Mouse (Mus musculus) kidney, embryonic 14.5 days (tissue): ENCODE data around the gene Slc7a11. TPM values are rescaled to one million over a fixed set of nuclear protein-coding genes. Genes with fewer than 3 reads are reported as not detected.

Experiments used
- ATAC-seq: fragments of 200-750 bp; cut with Nextera tagmentation; 2 replicates; pipeline ENCODE4 v1.8.0; 2017; ENCODE audit warnings: moderate number of reproducible peaks, mild to moderate bottlenecking, moderate TSS enrichment, moderate library complexity; ENCODE audit not compliant: low FRiP score, low TSS enrichment
- H3K27ac ChIP-seq: fragments of 300-500 bp; sonication (generic); 2 replicates; pipeline ENCODE4 v1.5.1; 2014; ENCODE audit warnings: low read depth, mild to moderate bottlenecking, low read length, moderate library complexity, mixed read lengths
- H3K27me3 ChIP-seq: fragments of 300-500 bp; sonication (generic); 2 replicates; pipeline ENCODE4 v1.6.1; 2014; ENCODE audit warnings: mild to moderate bottlenecking, low read length; ENCODE audit not compliant: control insufficient read depth, insufficient read depth
- H3K36me3 ChIP-seq: fragments of 300-500 bp; sonication (generic); 2 replicates; pipeline ENCODE4 v1.6.1; 2014; ENCODE audit warnings: low read length, mixed read lengths; ENCODE audit not compliant: control insufficient read depth, insufficient read depth
- H3K4me1 ChIP-seq: fragments of 300-500 bp; sonication (generic); 2 replicates; pipeline ENCODE4 v1.6.1; 2014; ENCODE audit warnings: low read length, mixed read lengths; ENCODE audit not compliant: control insufficient read depth, insufficient read depth
- H3K4me2 ChIP-seq: fragments of 300-500 bp; sonication (generic); replicated peaks from 2 replicates; pipeline ENCODE4 v1.6.1; 2014; ENCODE audit warnings: low read depth, mild to moderate bottlenecking, low read length
- H3K4me3 ChIP-seq: fragments of 300-500 bp; sonication (generic); 2 replicates; pipeline ENCODE4 v1.5.1; 2014; ENCODE audit warnings: mild to moderate bottlenecking, low read length
- H3K9ac ChIP-seq: fragments of 300-500 bp; sonication (generic); 2 replicates; pipeline ENCODE4 v1.6.1; 2014; ENCODE audit warnings: low read depth, mild to moderate bottlenecking, low read length, moderate library complexity
- H3K9me3 ChIP-seq: fragments of 300-500 bp; sonication (generic); 2 replicates; pipeline ENCODE4 v1.6.1; 2016; ENCODE audit warnings: low read length; ENCODE audit not compliant: control insufficient read depth
- WGBS: fragments of 180-500 bp; shearing (Covaris S2); extraction: QIAGEN DNeasy Blood & Tissue Kit; methylation state at CpG from one replicate; pipeline ENCODE4 v1.1.7; 2014; 5-methylcytosine and 5-hydroxymethylcytosine counted together
- polyA plus RNA-seq: library from polyadenylated mRNA; unstranded; fragments of >200 nt; fragmentation: Nextera tagmentation; extraction: Ambion mirVana; gene quantifications from 2 replicates; pipeline ENCODE4 v1.2.1, GENCODE M21; 2014

The Slc7a11 gene
- polyA plus RNA-seq, 1 experiment from 2014 or later = 0.58 TPM

DNA sequence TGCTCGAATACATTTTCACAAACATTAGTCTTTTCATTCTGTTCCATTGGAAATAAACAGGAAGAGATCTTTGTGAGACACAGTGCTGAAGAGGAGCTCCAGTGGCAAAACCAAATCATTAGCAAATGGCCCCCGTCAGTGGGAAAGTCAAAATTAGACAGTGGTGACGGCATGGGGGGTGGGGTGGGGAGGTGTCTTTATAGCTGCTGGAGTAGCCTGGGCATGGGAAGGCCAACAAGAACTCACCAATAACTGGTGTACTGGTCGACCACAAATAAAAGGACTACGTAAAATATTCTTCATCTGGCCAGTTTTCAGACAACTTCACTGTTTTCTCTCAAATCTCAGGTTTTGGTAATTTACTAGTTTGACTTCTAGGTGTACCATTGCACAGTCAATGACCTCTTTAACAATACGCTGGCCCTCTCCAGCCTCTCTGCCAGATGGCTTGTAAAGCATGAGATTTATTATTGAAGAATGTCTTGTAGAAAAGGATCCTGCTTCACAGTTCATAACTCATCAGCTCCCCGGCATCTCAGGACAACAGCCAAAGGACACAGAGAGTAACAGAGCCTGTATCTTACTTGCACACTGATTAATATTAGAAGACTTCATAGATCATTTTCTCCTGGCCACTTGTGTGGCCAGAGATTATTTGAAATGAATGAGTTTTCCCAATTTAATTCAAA, 348.9 kb downstream of the Slc7a11 start:
- WGBS = 35% methylated on average over 7 of the region's 7 CpGs
- no peak overlapping the region for H3K4me2 ChIP-seq
- no peaks in the 10 kb centered on the region for H3K9me3 ChIP-seq
- no peaks in the 10 kb centered on the region for H3K4me1 ChIP-seq
- H3K9ac ChIP-seq = no peak overlapping the region
- H3K27ac ChIP-seq = no peak overlapping the region
- H3K36me3 ChIP-seq = no peaks in the 10 kb centered on the region
- peak; percentile 90 for ATAC-seq
- no peak overlapping the region for H3K4me3 ChIP-seq
- H3K27me3 ChIP-seq = no peaks in the 10 kb centered on the region

DNA sequence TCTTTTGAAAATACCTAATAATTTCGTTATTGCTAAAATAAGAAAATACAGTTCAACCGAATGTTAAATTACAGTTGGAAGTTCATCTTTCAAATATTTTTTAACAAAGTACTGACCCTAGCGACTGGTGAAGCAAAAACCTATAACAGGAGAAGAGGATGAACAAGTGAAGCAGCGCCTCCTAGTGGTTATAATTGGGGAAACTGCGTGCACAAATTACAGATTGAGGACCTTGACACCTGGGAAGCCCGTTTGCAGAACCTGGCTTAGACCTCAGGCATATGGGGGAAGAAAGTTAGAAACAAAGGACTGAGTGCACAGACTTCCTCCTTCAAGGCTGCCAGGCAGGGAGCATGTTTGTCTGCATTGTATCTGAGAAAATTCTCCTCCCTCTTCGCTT, 366.4 kb downstream of the Slc7a11 start:
- no peak overlapping the region for H3K27ac ChIP-seq
- H3K9me3 ChIP-seq = no peaks in the 10 kb centered on the region
- H3K4me1 ChIP-seq = no peaks in the 10 kb centered on the region
- H3K36me3 ChIP-seq = no peaks in the 10 kb centered on the region
- ATAC-seq = no peak
- no peak overlapping the region for H3K4me3 ChIP-seq
- no peak overlapping the region for H3K4me2 ChIP-seq
- no peak overlapping the region for H3K9ac ChIP-seq
- 20% methylated on average over 7 of the region's 7 CpGs for WGBS
- no peaks in the 10 kb centered on the region for H3K27me3 ChIP-seq

DNA sequence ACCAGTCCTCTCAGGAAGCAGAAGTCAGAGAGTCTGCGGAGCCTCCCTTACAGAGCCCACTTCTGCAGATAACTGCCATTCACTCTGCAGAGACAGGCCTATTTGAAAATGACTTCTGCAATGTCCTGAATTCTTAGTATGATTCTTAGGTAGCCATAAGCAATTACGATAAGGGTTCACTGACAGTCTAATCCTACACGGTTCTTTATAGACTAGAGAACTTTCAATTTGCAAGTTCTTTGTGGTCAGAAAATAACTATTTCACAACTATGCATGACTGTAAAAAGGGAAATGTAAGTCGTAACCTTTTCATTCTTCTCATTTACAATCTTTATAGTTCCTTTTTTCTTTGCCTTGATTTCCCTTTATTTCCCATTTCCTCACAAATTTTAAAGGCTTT, 380.0 kb downstream of the Slc7a11 start:
- Histone ChIP-seq H3K27me3 (no peaks in the 10 kb centered on the region), H3K4me3 (no peak overlapping the region), H3K27ac (no peak overlapping the region), H3K9ac (no peak overlapping the region), H3K4me1 (no peaks in the 10 kb centered on the region), H3K4me2 (no peak overlapping the region), H3K9me3 (no peaks in the 10 kb centered on the region), H3K36me3 (no peaks in the 10 kb centered on the region)
- 92% methylated on average over 4 of the region's 4 CpGs for WGBS
- no peak for ATAC-seq

DNA sequence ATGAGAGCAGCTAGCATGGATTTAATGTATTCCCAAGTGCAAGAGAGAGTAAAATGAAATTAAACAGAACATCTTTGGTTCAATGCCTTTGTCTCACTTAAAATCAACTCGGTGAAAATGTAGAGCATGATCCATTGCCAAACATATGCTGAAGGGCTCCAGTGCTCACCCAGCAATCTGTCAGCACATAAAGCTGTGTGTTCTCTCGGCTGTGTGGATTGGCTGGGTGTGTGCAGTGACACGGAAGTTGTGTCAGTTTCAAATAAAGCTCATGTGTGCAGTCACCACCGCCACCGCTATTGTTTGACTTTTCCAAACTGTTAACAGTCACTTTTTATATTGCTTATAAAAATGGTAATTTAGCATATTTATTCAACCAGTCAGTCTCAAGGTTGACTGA, 398.7 kb downstream of the Slc7a11 start:
- 62% methylated on average over 5 of the region's 5 CpGs for WGBS
- Histone ChIP-seq H3K4me2 (no peak overlapping the region), H3K4me3 (no peak overlapping the region), H3K36me3 (no peaks in the 10 kb centered on the region), H3K27me3 (no peaks in the 10 kb centered on the region), H3K27ac (no peak overlapping the region), H3K9ac (no peak overlapping the region), H3K9me3 (no peaks in the 10 kb centered on the region), H3K4me1 (no peaks in the 10 kb centered on the region)
- ATAC-seq = no peak

DNA sequence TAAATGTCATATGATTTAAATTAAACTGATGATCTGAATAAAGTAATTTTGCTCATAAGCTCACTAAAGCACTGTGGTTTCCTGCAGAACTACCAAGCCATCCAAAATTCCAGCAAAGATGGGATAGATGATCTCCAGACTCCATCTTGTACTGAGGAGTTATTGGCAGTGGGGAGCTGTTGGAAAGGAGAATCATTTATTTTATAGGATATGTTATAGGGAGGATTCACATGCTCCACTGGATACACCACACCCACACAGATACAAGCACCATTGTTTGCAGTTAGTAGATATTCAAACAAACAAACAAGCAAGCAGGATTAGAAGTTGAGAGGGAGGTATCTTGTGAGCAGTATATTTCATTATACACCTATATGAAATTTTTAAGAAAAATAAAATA, 399.3 kb downstream of the Slc7a11 start:
- H3K4me1 ChIP-seq = no peaks in the 10 kb centered on the region
- no peaks in the 10 kb centered on the region for H3K27me3 ChIP-seq
- no peaks in the 10 kb centered on the region for H3K9me3 ChIP-seq
- H3K9ac ChIP-seq = no peak overlapping the region
- H3K4me3 ChIP-seq = no peak overlapping the region
- H3K27ac ChIP-seq = no peak overlapping the region
- H3K36me3 ChIP-seq = no peaks in the 10 kb centered on the region
- H3K4me2 ChIP-seq = no peak overlapping the region
- ATAC-seq = no peak

DNA sequence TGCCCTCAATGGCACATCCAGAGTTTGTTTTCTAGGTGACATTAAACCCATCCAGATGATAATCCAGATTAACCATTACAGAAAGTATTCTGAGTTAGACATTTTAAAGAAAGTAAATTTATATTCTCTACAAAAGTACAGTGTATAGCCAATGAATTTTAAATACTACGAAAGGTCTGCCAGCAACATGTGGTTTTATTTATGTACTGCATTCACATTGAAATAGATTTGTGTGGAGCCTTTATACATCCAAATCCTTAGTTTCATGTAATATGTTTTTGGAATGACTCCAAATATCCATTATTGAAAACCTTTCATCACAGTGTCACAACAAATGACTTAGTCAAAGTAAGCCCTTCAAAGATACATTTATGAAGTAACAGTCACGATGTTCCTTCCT, 402.3 kb downstream of the Slc7a11 start:
- H3K4me2 ChIP-seq = no peak overlapping the region
- H3K27me3 ChIP-seq = no peaks in the 10 kb centered on the region
- no peak overlapping the region for H3K9ac ChIP-seq
- H3K27ac ChIP-seq = no peak overlapping the region
- H3K9me3 ChIP-seq = no peaks in the 10 kb centered on the region
- H3K4me3 ChIP-seq = no peak overlapping the region
- no peak for ATAC-seq
- H3K36me3 ChIP-seq = no peaks in the 10 kb centered on the region
- no peaks in the 10 kb centered on the region for H3K4me1 ChIP-seq
- 97% methylated on average over 2 of the region's 2 CpGs for WGBS

DNA sequence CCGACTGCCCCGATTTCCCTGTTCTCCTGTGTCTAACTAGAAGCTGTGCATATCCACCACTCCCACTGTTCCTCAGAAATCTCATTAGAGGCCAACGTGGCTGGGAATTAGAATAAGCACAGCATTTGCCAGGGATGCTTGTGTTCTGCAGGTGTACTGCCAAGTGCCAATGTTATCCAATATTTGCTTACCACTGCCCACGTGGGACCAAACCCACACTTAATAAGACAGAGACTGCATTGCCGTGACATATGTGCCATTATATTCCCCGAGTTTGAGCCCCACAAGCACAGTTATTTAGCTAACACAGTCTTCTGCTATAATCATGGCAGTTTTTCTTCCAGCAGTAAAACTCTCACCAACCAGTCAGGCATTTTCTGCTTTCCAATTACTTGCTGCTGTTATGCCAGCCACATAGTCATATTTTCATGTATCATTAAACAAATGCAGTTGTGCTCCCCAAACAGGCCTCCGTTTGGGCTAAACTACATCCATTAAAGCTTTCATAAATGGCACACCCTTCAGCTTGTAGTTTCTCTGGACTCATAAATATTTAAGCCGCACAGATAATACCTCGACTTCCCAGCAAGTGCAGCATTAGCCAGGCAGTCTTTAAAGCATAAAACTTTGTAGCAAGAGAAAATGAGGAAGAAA, 407.4 kb downstream of the Slc7a11 start:
- Histone ChIP-seq H3K4me1 (no peaks in the 10 kb centered on the region), H3K4me3 (no peak overlapping the region), H3K27ac (no peak overlapping the region), H3K36me3 (no peaks in the 10 kb centered on the region), H3K4me2 (no peak overlapping the region), H3K9ac (no peak overlapping the region), H3K9me3 (no peaks in the 10 kb centered on the region), H3K27me3 (no peaks in the 10 kb centered on the region)
- ATAC-seq = no peak
- WGBS = 77% methylated on average over 9 of the region's 9 CpGs

DNA sequence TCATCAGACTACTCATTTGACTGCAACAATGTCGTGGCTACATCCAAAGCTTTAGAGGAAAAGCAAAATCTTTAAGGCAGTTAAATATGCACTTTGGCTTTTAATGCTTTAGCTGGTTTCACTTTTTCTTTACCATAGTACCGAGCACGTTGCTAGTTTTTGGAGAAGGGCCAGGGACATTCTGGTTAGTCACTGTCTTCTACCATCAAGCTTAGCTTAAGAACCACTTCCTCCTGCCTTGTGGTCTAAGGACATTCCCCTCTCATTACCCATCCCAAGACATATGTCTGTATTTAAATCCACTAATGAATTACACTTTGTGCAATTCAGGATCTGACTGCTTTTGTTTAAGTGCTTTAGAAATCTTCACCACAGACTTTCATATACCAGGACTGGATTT, 410.1 kb downstream of the Slc7a11 start:
- Histone ChIP-seq H3K9ac (no peak overlapping the region), H3K9me3 (no peaks in the 10 kb centered on the region), H3K4me2 (no peak overlapping the region), H3K36me3 (no peaks in the 10 kb centered on the region), H3K4me1 (no peaks in the 10 kb centered on the region), H3K27me3 (no peaks in the 10 kb centered on the region), H3K4me3 (no peak overlapping the region), H3K27ac (no peak overlapping the region)
- ATAC-seq = no peak
- 91% methylated on average over 3 of the region's 3 CpGs for WGBS

DNA sequence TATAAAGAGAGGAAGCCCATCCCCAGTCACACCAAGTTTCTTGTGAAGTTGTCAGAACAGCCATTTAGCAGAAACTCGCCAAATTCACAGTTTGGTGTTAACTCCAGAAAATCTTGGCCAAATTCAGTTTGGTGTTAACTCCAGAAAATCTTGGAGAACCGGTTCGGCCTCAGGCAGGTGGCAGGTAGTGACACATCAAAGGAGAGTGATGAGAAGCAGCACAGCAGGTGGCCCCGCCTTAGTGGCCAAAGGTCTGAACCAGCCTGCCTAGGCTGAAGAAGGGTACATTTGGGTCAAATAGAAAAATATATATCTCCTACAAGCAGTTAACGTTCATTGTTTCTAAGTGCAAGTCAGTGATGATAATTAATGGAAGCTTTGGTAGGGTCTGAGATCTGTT, 417.4 kb downstream of the Slc7a11 start:
- Histone ChIP-seq H3K27ac (no peak overlapping the region), H3K27me3 (no peaks in the 10 kb centered on the region), H3K9me3 (no peaks in the 10 kb centered on the region), H3K36me3 (no peaks in the 10 kb centered on the region), H3K9ac (no peak overlapping the region), H3K4me3 (no peak overlapping the region), H3K4me1 (no peaks in the 10 kb centered on the region), H3K4me2 (no peak overlapping the region)
- 46% methylated on average over 5 of the region's 5 CpGs for WGBS
- no peak for ATAC-seq
